Mouse (Mus musculus) heart, adult 8-10 months (tissue): ENCODE measurements at regions not wholly inside any gene's neighbourhood (a gene's known extent, or its start where the extent isn't known, plus 50 kb on each side); places are given as distances from the start of the nearest gene placed in this dataset.
A peak's percentile ranks its signal among the peaks of the same experiment; 100 is the strongest.
"Not testable (repeated sequence)": the region's sequence is repeated elsewhere in the genome, so short reads cannot be mapped to it uniquely, and the experiment has no call there.

ENCODE experiments used
- DNase-seq: peaks from one replicate; pipeline ENCODE4 v3.0.0; 2022; ENCODE audit warnings: low spot score

DNA sequence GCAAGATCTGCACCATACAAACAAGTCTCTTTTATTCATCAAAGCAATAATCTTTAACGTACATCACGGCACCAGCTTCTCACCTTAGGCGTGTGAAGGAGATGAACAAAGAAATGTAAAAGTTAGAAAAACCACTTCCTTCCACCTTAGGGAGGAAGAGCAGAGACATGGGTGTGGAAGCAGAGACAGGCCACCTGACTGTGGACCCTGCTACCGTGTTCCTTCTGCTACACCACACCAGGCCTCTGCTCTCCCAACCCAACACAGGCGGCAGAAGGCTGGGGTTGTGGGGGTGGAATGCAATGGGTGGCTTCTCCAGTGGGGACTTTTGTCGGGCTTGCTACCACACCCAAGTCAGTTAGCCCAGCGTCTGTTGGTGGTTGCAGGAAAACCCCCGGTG is 540.2 kb upstream of the Gm10131 start:
- DNase-seq = no peak

DNA sequence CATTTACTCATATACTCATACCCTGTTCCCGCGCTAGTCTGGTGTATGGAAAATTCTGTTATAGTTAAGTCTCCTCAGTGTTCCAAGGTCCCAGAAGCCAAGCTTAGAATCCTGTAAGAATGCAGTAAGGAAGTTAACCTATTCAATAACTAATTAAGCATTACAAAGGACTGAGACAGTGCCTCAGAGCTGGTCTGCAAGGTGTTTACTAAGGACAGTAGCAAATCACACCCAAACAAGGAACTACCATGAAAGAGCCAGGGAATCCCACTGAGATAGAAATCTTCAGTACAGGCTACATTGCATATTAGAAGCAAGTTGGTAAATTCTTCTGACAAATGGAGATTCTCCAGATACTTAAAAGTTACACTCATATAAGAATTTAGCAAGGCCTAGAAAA is 516.7 kb upstream of the Gm10131 start:
- DNase-seq = not testable (repeated sequence)

GRCm38 (mm10) chr8:34625670-34626069 is 514.1 kb upstream of the Gm10131 start:
- no peak for DNase-seq

DNA sequence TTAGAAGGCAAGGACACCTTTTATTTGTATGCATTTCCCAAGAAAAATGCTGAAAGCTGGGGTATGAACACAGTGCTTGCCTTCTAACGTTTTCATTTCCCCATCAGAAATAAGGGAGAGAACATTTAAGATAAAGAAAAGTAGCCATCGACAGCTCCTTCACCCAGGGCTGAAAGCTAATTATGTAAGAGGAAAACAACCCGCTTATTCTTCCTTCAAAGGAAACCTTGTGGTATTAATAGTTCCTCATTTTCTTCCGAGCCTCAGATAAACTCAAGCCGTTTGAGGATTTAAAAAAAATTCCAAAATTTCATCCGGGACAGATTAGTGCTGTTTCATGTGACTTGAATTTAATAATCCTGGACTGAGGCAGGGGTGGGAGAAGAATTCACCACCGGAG is 512.2 kb upstream of the Gm10131 start:
- no peak for DNase-seq

- DNase-seq = no peak
Observed at GRCm38 (mm10) chr8:34622177-34623114, 510.9 kb upstream of the Gm10131 start.

- DNase-seq = no peak
Observed at GRCm38 (mm10) chr8:34618046-34618445, 506.5 kb upstream of the Gm10131 start.

GRCm38 (mm10) chr8:34614987-34615386 is 503.4 kb upstream of the Gm10131 start:
- DNase-seq = no peak

DNA sequence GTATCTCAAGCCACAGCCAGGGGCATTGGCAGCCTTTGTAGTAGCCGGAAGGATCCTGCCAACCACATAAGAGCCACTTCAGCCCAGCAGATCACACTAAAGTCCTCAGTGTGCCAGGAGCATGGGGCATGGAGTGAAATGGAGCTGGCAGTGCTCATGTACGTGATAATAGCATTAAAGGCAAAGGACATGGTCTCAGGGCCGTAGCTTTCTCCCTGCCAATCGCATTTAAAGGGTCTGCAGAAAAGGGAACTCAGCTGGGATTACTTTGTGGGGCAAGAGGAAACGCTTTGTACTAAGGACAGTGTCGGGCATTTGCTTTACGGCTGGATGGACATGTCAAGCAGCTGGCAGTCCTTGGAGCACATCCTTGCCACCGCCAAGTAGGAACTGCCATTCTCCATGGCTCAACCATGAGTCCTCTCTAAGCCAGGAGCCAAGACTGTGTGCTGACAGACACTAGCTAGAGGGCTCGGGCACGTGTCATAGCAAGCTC is 502.5 kb upstream of the Gm10131 start:
- DNase-seq = peak; percentile 60

DNA sequence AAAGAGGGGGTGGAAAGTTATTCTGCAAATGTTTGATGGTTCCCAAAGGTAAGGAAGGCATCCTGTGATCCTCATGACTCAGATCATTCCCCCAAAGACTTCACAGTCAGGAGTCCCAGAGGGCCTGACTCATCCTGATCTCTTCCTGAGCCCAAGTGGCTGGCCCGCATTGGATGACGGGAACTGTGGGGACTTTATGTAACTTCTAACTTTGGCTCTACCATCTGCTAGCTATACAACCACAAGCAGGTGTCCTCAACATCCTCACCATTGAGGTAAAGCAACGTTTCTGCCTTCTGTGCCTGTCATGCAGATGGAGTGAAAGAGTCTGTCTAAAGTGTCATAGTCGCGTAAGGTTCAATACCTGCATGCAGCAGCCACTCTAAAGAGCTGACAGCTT is 501.6 kb upstream of the Gm10131 start:
- DNase-seq = no peak

GRCm38 (mm10) chr8:34612396-34612795 is 500.9 kb upstream of the Gm10131 start:
- no peak for DNase-seq

GRCm38 (mm10) chr8:34610186-34610585 is 498.6 kb upstream of the Gm10131 start:
- DNase-seq = no peak

- no peak for DNase-seq
Observed at GRCm38 (mm10) chr8:34607426-34607825, 495.9 kb upstream of the Gm10131 start.

GRCm38 (mm10) chr8:34605031-34605430 is 493.5 kb upstream of the Gm10131 start:
- DNase-seq = no peak

GRCm38 (mm10) chr8:34604581-34604980 is 493.0 kb upstream of the Gm10131 start:
- no peak for DNase-seq

- DNase-seq = no peak
Observed at GRCm38 (mm10) chr8:34601426-34601953, 490.0 kb upstream of the Gm10131 start.

GRCm38 (mm10) chr8:34600880-34601279 is 489.3 kb upstream of the Gm10131 start:
- peak; percentile 6 for DNase-seq

DNA sequence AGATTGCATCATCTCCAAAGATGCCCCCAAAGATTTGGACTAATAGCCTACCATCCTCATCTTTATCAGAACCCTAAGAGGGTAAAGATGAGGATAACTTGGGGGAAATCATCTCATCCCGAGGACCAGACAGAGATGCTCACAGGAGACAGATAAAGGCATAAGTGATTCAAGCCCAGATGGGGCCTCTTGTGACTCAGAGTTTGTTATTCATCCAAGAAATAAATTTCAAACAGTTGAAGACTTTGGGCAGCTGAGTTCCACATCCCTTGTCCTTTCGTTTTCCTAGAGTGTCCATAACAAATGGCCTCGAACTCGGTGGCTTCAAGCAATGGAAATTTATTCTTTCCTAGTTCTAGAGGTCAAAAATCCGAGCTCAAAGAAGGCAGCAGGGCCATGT is 485.1 kb upstream of the Gm10131 start:
- DNase-seq = no peak

GRCm38 (mm10) chr8:34590976-34591749 is 479.6 kb upstream of the Gm10131 start:
- no peak for DNase-seq

- DNase-seq = no peak
Observed at GRCm38 (mm10) chr8:34578043-34578442, 466.5 kb upstream of the Gm10131 start.

DNA sequence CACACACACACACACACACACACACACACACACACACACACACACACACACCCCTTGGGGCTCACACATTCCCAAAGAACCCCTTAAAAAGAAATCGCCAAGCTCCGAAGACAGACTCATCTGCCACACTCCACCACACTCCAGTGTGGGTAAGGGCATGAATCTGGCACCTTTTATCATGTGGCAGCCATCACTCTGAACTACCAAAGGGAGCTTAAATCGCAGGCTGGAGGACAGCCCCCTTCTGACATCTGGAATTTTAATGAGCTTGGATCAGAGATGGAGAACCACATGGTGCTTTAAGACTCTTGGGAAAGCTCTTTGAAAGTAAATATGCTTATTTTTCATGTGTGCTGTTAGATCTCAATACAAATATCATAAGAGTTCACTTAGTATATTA is 462.5 kb upstream of the Gm10131 start:
- no peak for DNase-seq

GRCm38 (mm10) chr8:34573007-34573881 is 461.7 kb upstream of the Gm10131 start:
- no peak for DNase-seq
